Mouse (Mus musculus) kidney, postnatal 14 days (tissue): ENCODE results near the gene Nhlh1.

Source experiments
- DNase-seq: peaks from one replicate; pipeline ENCODE4 v3.0.0; 2022; ENCODE audit warnings: mixed read lengths

Nhlh1 gene

DNA sequence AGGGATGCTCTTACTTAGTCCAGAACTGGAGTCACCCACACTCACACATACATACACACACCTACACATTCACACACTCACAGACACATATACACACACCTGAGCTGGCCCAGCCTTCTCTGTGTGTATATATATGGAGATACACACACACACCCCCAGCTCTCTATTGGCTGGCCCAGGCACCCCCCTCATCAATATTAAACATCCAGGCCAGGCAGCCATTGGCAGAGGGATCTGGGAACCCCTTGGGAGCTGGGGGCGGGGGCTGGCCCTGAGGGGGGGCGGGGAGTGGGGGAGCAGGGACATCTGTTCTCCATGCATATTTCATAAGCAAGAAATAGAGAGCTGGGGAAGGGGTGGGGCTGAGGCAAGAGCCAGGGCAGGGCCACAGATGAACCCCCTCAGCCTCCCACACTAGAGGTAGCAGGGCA, at the start of gene Nhlh1:
Gene Nhlh1 (minus strand): TSS at position 83 of the 431 bp plus-strand sequence.
- DNase-seq: no peak

- no peak for DNase-seq
Observed at GRCm38 (mm10) chr1:172105101-172105500, 47.7 kb upstream of the Nhlh1 start.

DNA sequence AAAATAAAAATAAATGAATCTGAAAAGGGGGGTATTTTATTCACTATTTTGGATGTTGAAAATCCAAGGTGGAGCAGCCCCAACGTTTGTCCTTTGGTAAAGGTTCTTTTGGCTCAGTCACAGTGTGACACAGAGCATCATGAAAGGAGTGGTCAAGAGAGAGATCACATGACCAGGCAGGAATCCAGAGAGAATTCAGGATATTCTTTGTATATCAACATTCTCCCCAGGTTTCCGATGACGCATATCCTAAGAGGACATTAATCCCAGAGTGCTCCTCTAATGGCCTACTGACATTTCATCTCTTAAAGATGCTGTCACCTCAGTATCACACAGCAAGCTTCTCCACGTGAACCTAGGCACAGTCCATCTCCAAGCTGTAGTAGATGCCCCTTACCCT, 46.2 kb upstream of the Nhlh1 start:
- no peak for DNase-seq

DNA sequence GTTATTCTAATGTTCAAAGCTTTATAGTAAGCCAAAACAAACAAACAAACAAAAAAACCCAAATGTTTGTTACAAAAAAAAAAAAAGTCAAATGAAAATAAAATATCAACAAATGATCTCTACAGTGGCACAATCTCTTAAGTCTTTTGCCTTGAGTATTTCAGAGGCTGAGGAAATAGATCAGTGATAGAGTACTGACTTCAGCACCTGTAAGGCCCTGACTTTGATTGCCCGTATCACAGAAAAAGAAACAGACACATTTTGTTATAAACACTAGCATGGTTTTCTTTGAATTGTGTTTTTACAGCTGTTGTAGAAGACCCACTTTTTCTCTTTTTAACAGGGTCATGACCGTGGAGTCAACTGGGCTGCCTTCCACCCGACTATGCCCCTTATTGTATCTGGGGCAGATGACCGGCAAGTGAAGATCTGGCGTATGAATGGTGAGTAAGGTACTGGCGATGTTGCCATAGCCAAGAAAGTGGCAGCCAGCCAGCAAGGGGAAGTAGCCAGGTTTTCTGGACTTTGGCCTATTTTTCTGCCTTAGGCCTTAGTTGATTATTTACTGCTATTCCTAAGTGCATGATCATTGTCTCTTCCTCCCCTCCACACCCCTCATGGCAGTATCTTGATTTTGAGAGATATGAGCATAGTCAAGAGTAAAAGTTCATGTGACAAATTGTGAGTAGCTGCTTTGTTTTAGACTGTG, 42.1 kb upstream of the Nhlh1 start:
- DNase-seq: peak; percentile 88

- DNase-seq: no peak
Observed at GRCm38 (mm10) chr1:172095202-172095601, 37.8 kb upstream of the Nhlh1 start.

- DNase-seq: peak; percentile 7
Observed at GRCm38 (mm10) chr1:172094295-172094694, 36.9 kb upstream of the Nhlh1 start.

- DNase-seq: peak; percentile 65
Observed at GRCm38 (mm10) chr1:172093522-172093921, 36.1 kb upstream of the Nhlh1 start.

DNA sequence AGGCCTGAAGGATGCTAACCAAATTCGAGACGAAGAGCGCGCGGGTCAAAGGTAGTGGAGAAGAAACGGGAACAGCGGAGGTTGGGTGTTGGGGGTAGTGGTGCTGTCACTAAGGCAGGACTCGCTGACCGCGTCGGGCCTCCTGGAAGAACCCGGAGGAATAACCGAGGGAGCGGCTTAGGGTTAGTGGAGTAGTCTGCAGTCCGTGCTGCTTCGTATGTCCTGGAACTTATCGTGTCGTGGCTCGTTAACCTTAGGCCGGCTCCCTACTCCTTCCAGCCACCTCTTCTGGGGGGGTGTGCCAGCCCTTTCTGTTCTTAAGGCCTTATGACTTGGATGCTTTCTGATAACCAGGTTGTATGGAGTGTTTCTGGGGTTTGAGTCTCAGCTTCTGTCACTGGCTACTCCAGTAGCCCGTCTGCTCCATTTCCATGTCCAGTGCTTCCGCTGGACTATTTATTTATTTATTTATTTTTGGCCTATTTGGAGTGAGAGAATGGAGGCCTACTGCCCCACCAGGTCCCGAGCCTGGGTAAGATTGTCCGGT, 25.6 kb upstream of the Nhlh1 start:
- DNase-seq: no peak

- peak; percentile 96 for DNase-seq
Observed at GRCm38 (mm10) chr1:172082101-172082898, 24.9 kb upstream of the Nhlh1 start, which contains the start of the genes Copa and Ncstn. Copa (plus strand) TSS chr1:172082529. Ncstn (minus strand) TSS chr1:172082795.

- no peak for DNase-seq
Observed at GRCm38 (mm10) chr1:172077981-172078380, 20.6 kb upstream of the Nhlh1 start.

DNA sequence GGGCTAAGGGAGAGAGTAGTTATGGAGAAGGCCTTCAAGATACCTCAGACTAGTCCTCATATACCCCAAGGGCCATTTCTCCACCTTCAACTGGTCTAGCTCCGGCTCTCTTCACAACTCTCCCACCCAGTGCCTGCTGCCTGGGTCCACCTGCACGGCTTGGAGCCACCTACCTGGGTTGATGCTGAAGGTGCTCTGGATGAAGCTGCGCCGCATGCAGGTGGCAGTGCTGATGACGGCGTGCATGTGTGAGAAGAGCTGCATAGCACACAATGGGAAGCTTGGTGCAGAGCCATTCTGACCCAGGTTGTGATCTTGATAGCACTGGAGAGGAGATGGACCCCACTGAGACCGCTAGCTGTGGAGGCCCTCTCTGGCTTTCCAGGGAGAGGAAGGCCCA, 15.2 kb upstream of the Nhlh1 start:
- DNase-seq: no peak

DNA sequence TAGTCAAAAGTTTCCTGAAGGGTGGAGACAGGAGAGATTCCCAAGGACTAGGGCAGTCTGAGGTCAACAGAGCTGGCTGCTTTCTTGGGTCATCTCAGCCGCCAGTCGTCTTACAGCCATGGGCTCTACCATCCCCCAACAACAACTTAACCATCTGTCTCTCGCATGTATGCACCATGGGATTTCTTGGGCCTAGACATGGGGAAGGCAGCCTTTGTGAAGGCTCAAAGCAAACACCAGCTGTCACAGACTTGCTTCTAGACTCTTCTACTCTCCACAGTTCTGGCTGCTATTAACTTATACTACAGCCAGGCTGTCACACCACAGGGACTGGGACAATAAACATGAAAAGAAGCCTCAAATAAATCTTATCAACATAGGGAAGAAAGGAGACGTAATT, 14.2 kb upstream of the Nhlh1 start:
- no peak for DNase-seq

DNA sequence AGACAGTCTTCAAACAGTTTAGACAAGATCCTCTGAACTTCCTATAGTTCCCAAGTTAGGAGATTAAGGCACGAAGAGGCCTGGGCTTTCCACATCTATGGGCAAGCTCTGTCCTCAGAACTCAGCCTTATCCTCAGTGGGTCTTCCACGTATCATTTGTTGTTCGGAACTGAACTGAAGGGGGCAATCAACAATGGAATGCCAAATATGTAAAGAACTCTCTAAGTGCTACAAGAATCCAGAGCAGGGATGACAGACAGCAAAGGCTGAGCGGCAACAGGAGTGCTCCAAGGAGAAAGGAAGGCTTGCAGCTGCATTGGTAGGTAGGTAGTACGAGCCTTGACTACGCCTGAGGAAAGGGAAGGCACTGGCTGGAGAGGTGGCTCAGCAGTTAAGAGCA, 12.9 kb upstream of the Nhlh1 start:
- DNase-seq: no peak

DNA sequence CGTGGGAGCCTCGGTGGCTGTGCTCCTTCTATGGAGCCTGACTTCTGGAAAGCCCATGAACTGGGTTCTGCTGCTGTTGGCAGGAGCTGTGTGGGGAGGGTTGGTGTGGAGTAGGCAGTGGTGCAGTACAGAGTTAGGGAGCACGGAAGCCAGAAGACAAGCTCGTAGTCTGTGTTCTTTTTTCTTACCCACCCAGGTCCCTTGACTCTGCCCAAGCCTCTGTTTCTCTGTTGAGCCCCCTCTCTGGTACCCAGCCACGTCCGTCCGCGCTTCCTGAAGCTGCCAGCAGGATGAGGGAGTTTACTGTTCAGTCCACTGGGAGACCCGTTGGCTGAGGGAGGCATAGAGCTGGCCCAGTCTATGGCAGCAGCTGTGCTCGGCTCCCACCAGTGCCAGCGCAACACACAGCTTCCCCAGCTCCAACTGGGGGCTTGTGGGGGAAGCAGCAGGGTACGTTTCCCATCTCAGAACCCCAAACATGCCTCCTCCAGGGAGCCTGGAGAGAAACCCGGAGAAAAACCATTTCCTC, 7.3 kb upstream of the Nhlh1 start:
- no peak for DNase-seq

- DNase-seq: no peak
Observed at GRCm38 (mm10) chr1:172063291-172064023, 6.1 kb upstream of the Nhlh1 start.

- DNase-seq: no peak
Observed at GRCm38 (mm10) chr1:172062101-172062500, 4.7 kb upstream of the Nhlh1 start.

- DNase-seq: no peak
Observed at GRCm38 (mm10) chr1:172061217-172061616, 3.8 kb upstream of the Nhlh1 start.

DNA sequence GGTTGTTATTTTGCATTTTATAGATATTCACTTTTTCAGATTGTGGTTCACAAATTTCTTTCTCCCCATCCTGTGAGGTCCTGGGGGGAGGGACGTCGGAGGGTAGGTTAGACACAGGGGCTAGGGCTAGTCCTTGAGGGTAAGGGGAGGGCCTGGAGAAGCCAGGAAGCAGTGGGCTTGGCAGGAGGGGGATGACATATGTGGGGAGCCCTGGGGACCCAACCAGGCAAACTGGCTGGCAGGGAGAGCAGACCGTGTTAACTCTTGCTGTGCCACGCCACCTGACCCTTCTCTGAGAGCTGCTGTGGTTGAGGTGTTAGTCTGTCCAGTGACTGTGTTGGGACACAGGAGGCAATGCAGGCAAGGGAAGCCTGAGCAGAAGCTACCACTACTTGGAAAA, 3.3 kb upstream of the Nhlh1 start:
- no peak for DNase-seq

DNA sequence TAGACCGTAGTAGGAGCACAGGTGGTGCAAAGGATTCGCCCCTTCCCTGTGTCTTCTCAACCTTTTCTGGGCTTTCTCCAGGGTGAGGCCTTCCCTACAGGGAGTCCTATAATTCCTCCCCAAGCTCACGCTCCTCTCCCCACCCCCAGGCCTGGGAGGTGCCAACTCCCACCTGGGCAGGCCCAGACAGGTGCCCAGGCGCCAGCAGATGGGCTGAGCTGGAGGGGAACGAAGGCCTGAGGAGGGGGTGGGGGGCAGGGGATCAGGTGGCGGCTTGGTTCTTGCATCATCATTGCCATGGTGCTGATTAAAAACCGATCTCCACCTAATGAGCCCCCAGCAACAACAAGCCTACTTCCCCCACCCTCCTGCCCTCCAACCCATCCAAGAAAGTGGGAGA, 1.5 kb upstream of the Nhlh1 start:
- DNase-seq: no peak

GRCm38 (mm10) chr1:172058321-172058720, 948 bp upstream of the Nhlh1 start:
- no peak for DNase-seq

DNA sequence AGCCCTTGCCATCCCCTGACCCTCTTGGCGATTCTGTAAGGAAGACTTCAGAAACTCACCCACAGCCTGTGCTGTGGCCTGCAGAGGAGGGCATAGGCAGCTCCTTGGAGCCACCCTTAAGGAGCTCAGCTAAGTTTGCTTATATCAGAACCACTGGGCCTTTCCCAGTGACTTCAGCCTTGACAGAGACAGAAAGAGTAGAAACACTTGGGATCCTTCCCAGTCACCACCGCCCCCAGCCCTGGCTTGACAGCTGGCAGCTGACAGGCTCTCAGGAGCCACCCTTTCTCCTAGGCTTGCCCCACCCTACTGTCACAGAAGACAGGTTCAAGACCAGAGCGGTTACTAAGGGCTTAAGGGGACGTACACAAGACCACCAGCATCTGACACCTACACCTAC, 1.1 kb downstream of the Nhlh1 start:
- DNase-seq: no peak

DNA sequence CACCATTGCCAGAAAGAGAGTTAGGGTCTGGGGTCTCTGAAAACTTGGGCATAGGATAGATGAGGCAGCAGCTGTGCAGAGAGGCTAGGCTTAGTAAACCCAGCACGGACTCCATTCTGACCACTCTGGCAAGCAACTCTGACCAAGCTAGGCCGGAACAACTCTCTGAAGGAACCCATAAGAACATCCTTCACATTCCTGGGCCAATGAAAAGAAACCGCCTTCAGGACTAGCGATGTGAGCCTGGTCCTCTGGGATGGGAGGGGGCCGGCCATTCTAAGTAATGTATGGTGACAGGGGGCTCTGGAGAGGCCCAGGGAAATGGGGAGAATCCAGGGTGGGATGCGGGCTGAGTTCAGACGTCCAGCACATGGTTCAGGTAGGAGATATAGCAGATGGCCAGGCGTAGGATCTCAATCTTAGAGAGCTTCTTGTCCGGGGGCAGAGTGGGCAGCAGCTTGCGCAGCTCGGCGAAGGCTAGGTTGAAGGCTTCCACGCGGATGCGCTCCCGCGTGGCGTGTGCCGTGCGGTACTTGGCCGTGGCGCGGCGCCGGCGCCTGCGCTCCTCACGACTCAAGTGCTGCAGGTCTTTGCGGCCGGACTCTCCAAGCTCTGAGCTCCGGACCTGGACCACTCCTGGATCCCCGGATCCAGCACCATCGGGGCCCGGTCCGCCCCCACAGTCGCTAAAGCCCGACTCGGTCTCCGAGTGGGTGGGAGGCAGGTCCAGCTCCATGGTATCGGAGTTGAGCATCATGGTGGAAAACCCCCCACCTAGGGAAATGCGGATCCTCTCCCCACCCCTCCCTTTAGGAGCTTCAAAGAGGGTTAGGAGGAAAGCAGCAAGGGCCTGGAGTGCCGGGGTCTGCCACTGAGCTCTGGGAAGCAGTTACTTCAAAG, 3.6 kb downstream of the Nhlh1 start:
- no peak for DNase-seq
